Mouse (Mus musculus): ENCODE data around the gene Pdcd7. TPM values are rescaled to one million over a fixed set of nuclear protein-coding genes. Genes with fewer than 3 reads are reported as not detected.
"Not testable (repeated sequence)": the region's sequence is repeated elsewhere in the genome, so short reads cannot be mapped to it uniquely, and the experiment has no call there.

Pdcd7 gene
- polyA plus RNA-seq, 1 experiment: 9.9 TPM

GRCm38 (mm10) chr9:65327371-65327770, 18.5 kb upstream of the Pdcd7 start:
- Histone ChIP-seq H3K27ac (ENCODE audit: insufficient read depth, low read length) (no peak overlapping the region), H3K4me3 (ENCODE audit: extremely low read depth, insufficient read depth, insufficient read length) (no peak overlapping the region), H3K36me3 (ENCODE audit: control insufficient read depth, insufficient read depth, low read length) (peaks cover 29% of the 10 kb centered on the region), H3K27me3 (ENCODE audit: control insufficient read depth, insufficient read depth, low read length) (no peaks in the 10 kb centered on the region), H3K4me1 (ENCODE audit: control insufficient read depth, insufficient read depth, insufficient read length) (no peaks in the 10 kb centered on the region)
- TF ChIP-seq POLR2A (IDR thresholded peaks at IDR 0.05; ENCODE audit: low read depth, low read length): no peak
- TF ChIP-seq CTCF (IDR thresholded peaks at IDR 0.05; ENCODE audit: extremely low read depth, insufficient read depth, insufficient read length, insufficient replicate concordance): no peak
- 97% methylated on average over 2 of the region's 2 CpGs for WGBS
- DNase-seq (ENCODE audit: low read depth in 1 of 2, low spot score in 2 of 2): no peak

GRCm38 (mm10) chr9:65333958-65334357, 11.9 kb upstream of the Pdcd7 start:
- Histone ChIP-seq H3K27me3 (ENCODE audit: control insufficient read depth, insufficient read depth, low read length) (no peaks in the 10 kb centered on the region), H3K36me3 (ENCODE audit: control insufficient read depth, insufficient read depth, low read length) (peaks cover 1% of the 10 kb centered on the region; the same call in 1 of the 2 replicates), H3K4me1 (ENCODE audit: control insufficient read depth, insufficient read depth, insufficient read length) (no peaks in the 10 kb centered on the region), H3K4me3 (ENCODE audit: extremely low read depth, insufficient read depth, insufficient read length) (no peak overlapping the region), H3K27ac (ENCODE audit: insufficient read depth, low read length) (no peak overlapping the region)
- DNase-seq (ENCODE audit: low read depth in 1 of 2, low spot score in 2 of 2): no peak
- no peak for TF ChIP-seq POLR2A (IDR thresholded peaks at IDR 0.05; ENCODE audit: low read depth, low read length)
- no peak for TF ChIP-seq CTCF (IDR thresholded peaks at IDR 0.05; ENCODE audit: extremely low read depth, insufficient read depth, insufficient read length, insufficient replicate concordance)
- 93% methylated on average over 5 of the region's 5 CpGs for WGBS

GRCm38 (mm10) chr9:65339146-65339545, 6.8 kb upstream of the Pdcd7 start:
- Histone ChIP-seq H3K4me1 (ENCODE audit: control insufficient read depth, insufficient read depth, insufficient read length) (no peaks in the 10 kb centered on the region), H3K36me3 (ENCODE audit: control insufficient read depth, insufficient read depth, low read length) (no peaks in the 10 kb centered on the region), H3K27me3 (ENCODE audit: control insufficient read depth, insufficient read depth, low read length) (no peaks in the 10 kb centered on the region), H3K27ac (ENCODE audit: insufficient read depth, low read length) (no peak overlapping the region), H3K4me3 (ENCODE audit: extremely low read depth, insufficient read depth, insufficient read length) (no peak overlapping the region)
- no peak for DNase-seq (ENCODE audit: low read depth in 1 of 2, low spot score in 2 of 2)
- 88% methylated on average over 4 of the region's 4 CpGs for WGBS
- no peak for TF ChIP-seq CTCF (IDR thresholded peaks at IDR 0.05; ENCODE audit: extremely low read depth, insufficient read depth, insufficient read length, insufficient replicate concordance)

GRCm38 (mm10) chr9:65340414-65340813, 5.5 kb upstream of the Pdcd7 start:
- Histone ChIP-seq H3K36me3 (ENCODE audit: control insufficient read depth, insufficient read depth, low read length) (no peaks in the 10 kb centered on the region), H3K4me3 (ENCODE audit: extremely low read depth, insufficient read depth, insufficient read length) (no peak overlapping the region), H3K4me1 (ENCODE audit: control insufficient read depth, insufficient read depth, insufficient read length) (no peaks in the 10 kb centered on the region), H3K27ac (ENCODE audit: insufficient read depth, low read length) (no peak overlapping the region), H3K27me3 (ENCODE audit: control insufficient read depth, insufficient read depth, low read length) (no peaks in the 10 kb centered on the region)
- no peak for TF ChIP-seq CTCF (IDR thresholded peaks at IDR 0.05; ENCODE audit: extremely low read depth, insufficient read depth, insufficient read length, insufficient replicate concordance)
- TF ChIP-seq POLR2A (IDR thresholded peaks at IDR 0.05; ENCODE audit: low read depth, low read length): no peak
- 88% methylated on average over 2 of the region's 2 CpGs for WGBS
- DNase-seq (ENCODE audit: low read depth in 1 of 2, low spot score in 2 of 2): no peak

- Histone ChIP-seq H3K27ac (ENCODE audit: insufficient read depth, low read length) (peak overlapping the region; percentile 73), H3K4me3 (ENCODE audit: extremely low read depth, insufficient read depth, insufficient read length) (peak overlapping the region; percentile 71)
- WGBS: 72% methylated on average over 11 of the region's 11 CpGs
- not testable (repeated sequence) for DNase-seq (ENCODE audit: low read depth in 1 of 2, low spot score in 2 of 2); H3K27me3 ChIP-seq (ENCODE audit: control insufficient read depth, insufficient read depth, low read length); H3K4me1 ChIP-seq (ENCODE audit: control insufficient read depth, insufficient read depth, insufficient read length); H3K36me3 ChIP-seq (ENCODE audit: control insufficient read depth, insufficient read depth, low read length)
Observed at GRCm38 (mm10) chr9:65345439-65345838, 465 bp upstream of the Pdcd7 start.

- Histone ChIP-seq H3K27me3 (ENCODE audit: control insufficient read depth, insufficient read depth, low read length) (no peaks in the 10 kb centered on the region), H3K27ac (ENCODE audit: insufficient read depth, low read length) (peak overlapping the region; percentile 72), H3K36me3 (ENCODE audit: control insufficient read depth, insufficient read depth, low read length) (peaks cover 2% of the 10 kb centered on the region; the same call in 1 of the 2 replicates), H3K4me1 (ENCODE audit: control insufficient read depth, insufficient read depth, insufficient read length) (peaks cover 7% of the 10 kb centered on the region), H3K4me3 (ENCODE audit: extremely low read depth, insufficient read depth, insufficient read length) (peak overlapping the region; percentile 71)
- WGBS: under 1% methylated on average over 77 of the region's 77 CpGs
- TF ChIP-seq CTCF (IDR thresholded peaks at IDR 0.05; ENCODE audit: extremely low read depth, insufficient read depth, insufficient read length, insufficient replicate concordance) (no peak), POLR2A (IDR thresholded peaks at IDR 0.05; ENCODE audit: low read depth, low read length) (no peak)
- DNase-seq (ENCODE audit: low read depth in 1 of 2, low spot score in 2 of 2): peak; percentile 21 to 32
Observed at GRCm38 (mm10) chr9:65346476-65347111, 690 bp downstream of the Pdcd7 start.

- peaks cover 2% of the 10 kb centered on the region; the same call in 1 of the 2 replicates for H3K36me3 ChIP-seq (ENCODE audit: control insufficient read depth, insufficient read depth, low read length)
- 33% methylated on average over 8 of the region's 8 CpGs for WGBS
- H3K27ac ChIP-seq (ENCODE audit: insufficient read depth, low read length): peak overlapping the region; percentile 72
- no peak for TF ChIP-seq CTCF (IDR thresholded peaks at IDR 0.05; ENCODE audit: extremely low read depth, insufficient read depth, insufficient read length, insufficient replicate concordance)
- no peak for TF ChIP-seq POLR2A (IDR thresholded peaks at IDR 0.05; ENCODE audit: low read depth, low read length)
- H3K27me3 ChIP-seq (ENCODE audit: control insufficient read depth, insufficient read depth, low read length): no peaks in the 10 kb centered on the region
- H3K4me3 ChIP-seq (ENCODE audit: extremely low read depth, insufficient read depth, insufficient read length): peak overlapping the region; percentile 71
- peaks cover 7% of the 10 kb centered on the region for H3K4me1 ChIP-seq (ENCODE audit: control insufficient read depth, insufficient read depth, insufficient read length)
- DNase-seq (ENCODE audit: low read depth in 1 of 2, low spot score in 2 of 2): no peak
Observed at GRCm38 (mm10) chr9:65347112-65347850, 1.4 kb downstream of the Pdcd7 start.
